Mouse (Mus musculus): ENCODE data around the gene Asb15. TPM values are rescaled to one million over a fixed set of nuclear protein-coding genes. Genes with fewer than 3 reads are reported as not detected.

Asb15 gene
- polyA plus RNA-seq, 1 experiment from 2014 or later, result not detected

DNA sequence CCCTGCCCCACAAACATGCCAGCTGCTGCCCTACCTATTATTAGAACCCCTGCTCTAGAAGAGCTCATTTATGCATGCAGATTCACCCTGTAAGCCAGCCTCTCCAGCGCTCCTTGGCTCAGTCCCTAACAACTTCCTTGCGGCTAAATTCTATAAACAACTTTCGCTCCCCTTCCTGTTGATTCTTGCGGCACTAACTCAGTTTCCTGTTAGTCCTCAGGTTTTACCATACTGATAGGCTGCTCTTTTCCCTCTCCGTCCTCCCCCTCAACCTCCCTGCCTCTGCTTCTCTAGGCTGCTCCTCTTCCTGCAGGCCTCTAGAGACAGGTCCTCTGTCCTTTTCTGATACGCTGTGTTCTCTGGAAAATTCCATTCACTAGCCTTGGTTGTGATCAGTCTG lies 43.2 kb downstream of the Asb15 start:
- WGBS, result 75% methylated on average over 6 of the region's 6 CpGs
- no peak for DNase-seq (ENCODE audit: low spot score)

GRCm38 (mm10) chr6:24572431-24572830 lies 44.5 kb downstream of the Asb15 start:
- DNase-seq (ENCODE audit: low spot score), result no peak
- H3K9me3 ChIP-seq, result no peaks in the 10 kb centered on the region
- 90% methylated on average over 14 of the region's 14 CpGs for WGBS
- no peaks in the 10 kb centered on the region for H3K36me3 ChIP-seq (replicated peaks)
- H3K4me1 ChIP-seq, result peaks cover 3% of the 10 kb centered on the region; the same call in 1 of the 2 replicates
- no peaks in the 10 kb centered on the region for H3K27me3 ChIP-seq (replicated peaks; ENCODE audit: low read depth, poor library complexity, severe bottlenecking)
- H3K27ac ChIP-seq (replicated peaks), result no peak overlapping the region
- H3K4me3 ChIP-seq, result no peak overlapping the region

More for the DNA sequence above, 43.2 kb downstream of the Asb15 start:
- no peak overlapping the region for H3K4me3 ChIP-seq
- peaks cover 3% of the 10 kb centered on the region; the same call in 1 of the 2 replicates for H3K4me1 ChIP-seq
- no peaks in the 10 kb centered on the region for H3K36me3 ChIP-seq (replicated peaks)
- no peaks in the 10 kb centered on the region for H3K27me3 ChIP-seq (replicated peaks; ENCODE audit: low read depth, poor library complexity, severe bottlenecking)
- no peaks in the 10 kb centered on the region for H3K9me3 ChIP-seq
- H3K27ac ChIP-seq (replicated peaks), result no peak overlapping the region

DNA sequence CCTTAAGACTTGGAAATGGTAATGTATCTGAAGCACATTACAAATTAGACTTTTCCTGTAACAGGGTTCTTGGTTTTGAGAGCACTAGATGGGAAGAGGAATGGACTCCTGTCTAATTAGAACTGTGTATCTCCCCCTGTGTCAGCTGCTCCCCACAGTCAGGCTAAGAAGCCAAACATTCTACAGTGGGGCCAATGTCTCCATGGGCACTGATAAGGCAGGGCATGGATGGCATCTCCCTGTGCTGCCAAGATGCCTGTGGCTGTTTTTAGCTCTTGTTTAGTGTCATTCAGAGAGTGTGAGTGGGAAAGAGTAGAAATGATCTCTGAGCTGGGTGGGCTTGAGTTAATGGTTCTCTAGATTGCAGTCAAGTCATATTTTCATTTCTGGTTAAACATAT lies 45.4 kb downstream of the Asb15 start:
- H3K4me3 ChIP-seq, result no peak overlapping the region
- H3K9me3 ChIP-seq, result no peaks in the 10 kb centered on the region
- H3K4me1 ChIP-seq, result peaks cover 3% of the 10 kb centered on the region; the same call in 1 of the 2 replicates
- no peak for DNase-seq (ENCODE audit: low spot score)
- no peak overlapping the region for H3K27ac ChIP-seq (replicated peaks)
- no peaks in the 10 kb centered on the region for H3K36me3 ChIP-seq (replicated peaks)
- H3K27me3 ChIP-seq (replicated peaks; ENCODE audit: low read depth, poor library complexity, severe bottlenecking), result no peaks in the 10 kb centered on the region

GRCm38 (mm10) chr6:24583456-24583855 lies 55.5 kb downstream of the Asb15 start:
- Histone ChIP-seq H3K9me3 (no peaks in the 10 kb centered on the region), H3K4me3 (no peak overlapping the region), H3K27me3 (replicated peaks; ENCODE audit: low read depth, poor library complexity, severe bottlenecking) (no peaks in the 10 kb centered on the region), H3K36me3 (replicated peaks) (no peaks in the 10 kb centered on the region), H3K4me1 (peaks cover 18% of the 10 kb centered on the region), H3K27ac (replicated peaks) (no peak overlapping the region)
- 77% methylated on average over 3 of the region's 3 CpGs for WGBS
- DNase-seq (ENCODE audit: low spot score), result no peak

GRCm38 (mm10) chr6:24585431-24586310 lies 57.7 kb downstream of the Asb15 start:
- no peaks in the 10 kb centered on the region for H3K9me3 ChIP-seq
- H3K36me3 ChIP-seq (replicated peaks), result no peaks in the 10 kb centered on the region
- no peak overlapping the region for H3K4me3 ChIP-seq
- DNase-seq (ENCODE audit: low spot score), result peak; percentile 43
- no peaks in the 10 kb centered on the region for H3K27me3 ChIP-seq (replicated peaks; ENCODE audit: low read depth, poor library complexity, severe bottlenecking)
- peak overlapping the region; percentile 51 for H3K27ac ChIP-seq (replicated peaks)
- H3K4me1 ChIP-seq, result peaks cover 18% of the 10 kb centered on the region
- 37% methylated on average over 10 of the region's 10 CpGs for WGBS

DNA sequence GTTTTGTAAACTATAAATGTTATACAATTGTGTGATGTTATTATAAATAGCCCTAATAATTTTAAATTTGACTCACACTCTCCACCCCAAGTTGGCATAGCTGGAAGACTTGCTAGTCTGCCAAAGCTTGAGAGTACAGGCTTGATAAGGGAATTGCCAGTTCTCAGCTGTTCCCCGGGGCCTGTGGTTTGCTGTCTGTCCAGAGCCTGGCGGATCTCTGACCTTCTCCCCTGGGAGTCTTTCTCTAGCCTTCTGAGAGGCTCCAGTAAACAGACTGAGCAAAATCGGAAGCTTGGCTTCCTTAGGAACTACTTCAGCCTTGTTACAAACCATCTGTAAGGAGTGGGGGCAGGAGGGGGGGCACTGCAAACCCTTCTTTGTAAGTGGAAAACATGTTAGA lies 58.9 kb downstream of the Asb15 start:
- DNase-seq (ENCODE audit: low spot score), result no peak
- Histone ChIP-seq H3K27me3 (replicated peaks; ENCODE audit: low read depth, poor library complexity, severe bottlenecking) (no peaks in the 10 kb centered on the region), H3K4me1 (peaks cover 22% of the 10 kb centered on the region), H3K4me3 (no peak overlapping the region), H3K9me3 (no peaks in the 10 kb centered on the region), H3K36me3 (replicated peaks) (no peaks in the 10 kb centered on the region), H3K27ac (replicated peaks) (no peak overlapping the region)
- 26% methylated on average over 3 of the region's 3 CpGs for WGBS

GRCm38 (mm10) chr6:24590282-24590681 lies 62.3 kb downstream of the Asb15 start:
- DNase-seq (ENCODE audit: low spot score), result no peak
- no peaks in the 10 kb centered on the region for H3K9me3 ChIP-seq
- H3K27me3 ChIP-seq (replicated peaks; ENCODE audit: low read depth, poor library complexity, severe bottlenecking), result no peaks in the 10 kb centered on the region
- peaks cover 24% of the 10 kb centered on the region for H3K4me1 ChIP-seq
- no peaks in the 10 kb centered on the region for H3K36me3 ChIP-seq (replicated peaks)
- WGBS, result 74% methylated on average over 5 of the region's 5 CpGs
- 0 out of 2 replicates have a peak overlapping the region, but pooled peaks have one; percentile 40 for H3K27ac ChIP-seq (replicated peaks)
- no peak overlapping the region for H3K4me3 ChIP-seq

GRCm38 (mm10) chr6:24591525-24592218 lies 63.7 kb downstream of the Asb15 start:
- H3K27me3 ChIP-seq (replicated peaks; ENCODE audit: low read depth, poor library complexity, severe bottlenecking), result no peaks in the 10 kb centered on the region
- DNase-seq (ENCODE audit: low spot score), result peak; percentile 56
- H3K9me3 ChIP-seq, result no peaks in the 10 kb centered on the region
- peaks cover 14% of the 10 kb centered on the region for H3K4me1 ChIP-seq
- no peaks in the 10 kb centered on the region for H3K36me3 ChIP-seq (replicated peaks)
- H3K4me3 ChIP-seq, result no peak overlapping the region
- WGBS, result 28% methylated on average over 10 of the region's 10 CpGs
- H3K27ac ChIP-seq (replicated peaks), result no peak overlapping the region

DNA sequence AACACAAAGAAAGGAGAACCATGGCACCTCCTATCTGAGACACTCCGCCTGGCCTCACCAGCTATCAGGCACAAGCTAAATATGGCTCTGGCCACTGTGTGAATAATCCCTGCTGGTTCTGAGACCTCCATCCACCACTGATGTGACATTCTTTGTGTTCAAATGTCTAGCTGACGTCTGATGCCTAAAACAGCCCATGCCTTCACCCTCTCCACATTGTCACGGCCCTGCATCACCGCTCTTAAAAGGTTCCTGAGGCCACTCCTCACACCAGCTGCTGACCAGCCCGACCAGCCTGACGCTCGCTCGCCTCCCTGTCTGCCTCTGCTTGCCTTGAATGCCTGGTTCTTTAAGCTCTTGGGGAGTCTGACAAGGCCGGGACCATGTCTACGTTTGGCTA lies 69.6 kb downstream of the Asb15 start, which contains the start of gene Lmod2:
TSS of gene Lmod2 (plus strand) at position 263 of the 400 bp plus-strand sequence.
- peaks cover 4% of the 10 kb centered on the region; the same call in 1 of the 2 replicates for H3K4me1 ChIP-seq
- no peaks in the 10 kb centered on the region for H3K36me3 ChIP-seq (replicated peaks)
- no peak within 1 kb of the TSS for H3K27ac ChIP-seq (replicated peaks)
- H3K27me3 ChIP-seq (replicated peaks; ENCODE audit: low read depth, poor library complexity, severe bottlenecking), result no peaks in the 10 kb centered on the region
- WGBS, result 71% methylated on average over 10 of the region's 10 CpGs
- H3K9me3 ChIP-seq, result no peaks in the 10 kb centered on the region
- H3K4me3 ChIP-seq, result no peak within 1 kb of the TSS
- DNase-seq (ENCODE audit: low spot score), result no peak

DNA sequence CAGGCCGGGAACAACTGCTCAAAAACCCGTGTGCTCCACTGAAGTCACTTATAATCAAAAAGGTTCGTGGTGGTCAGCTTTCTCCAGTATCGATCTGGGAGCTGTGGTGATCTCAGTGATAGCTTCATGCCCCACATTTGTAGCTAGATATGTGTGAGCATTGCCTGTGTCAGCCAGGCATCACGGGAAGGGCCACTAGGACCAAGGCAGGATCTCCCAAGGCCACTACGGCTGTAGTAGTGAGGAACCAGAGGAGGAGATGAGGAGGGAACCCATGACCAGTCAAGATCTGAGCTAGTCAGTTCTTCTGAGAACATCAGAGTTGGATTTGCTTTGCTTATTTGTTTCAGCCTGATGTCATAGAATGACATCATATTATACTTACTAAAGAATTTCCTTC lies 71.2 kb downstream of the Asb15 start:
- H3K27me3 ChIP-seq (replicated peaks; ENCODE audit: low read depth, poor library complexity, severe bottlenecking), result no peaks in the 10 kb centered on the region
- H3K27ac ChIP-seq (replicated peaks), result no peak overlapping the region
- peaks cover 4% of the 10 kb centered on the region; the same call in 1 of the 2 replicates for H3K4me1 ChIP-seq
- no peak overlapping the region for H3K4me3 ChIP-seq
- DNase-seq (ENCODE audit: low spot score), result no peak
- H3K9me3 ChIP-seq, result no peaks in the 10 kb centered on the region
- H3K36me3 ChIP-seq (replicated peaks), result no peaks in the 10 kb centered on the region
- 96% methylated on average over 6 of the region's 6 CpGs for WGBS

DNA sequence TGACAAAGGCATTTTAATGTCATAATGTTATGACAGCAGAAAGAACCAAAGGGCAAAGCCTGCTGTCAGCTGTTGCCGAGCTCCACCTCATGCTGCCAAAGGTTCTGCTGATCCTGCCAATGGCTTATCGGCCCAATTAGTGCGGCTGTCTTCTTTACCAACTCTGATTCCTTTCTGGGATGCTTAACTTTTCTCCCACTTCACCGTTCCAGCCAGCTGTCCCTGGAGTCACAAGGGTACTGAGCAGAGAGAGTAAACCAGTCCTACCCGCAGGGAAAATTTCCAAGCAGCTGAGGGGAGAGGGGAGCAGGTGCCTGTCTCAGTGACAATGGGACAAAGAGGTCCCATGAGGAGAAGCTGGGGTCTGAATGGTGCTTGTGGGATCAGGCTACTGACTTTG lies 71.7 kb downstream of the Asb15 start:
- DNase-seq (ENCODE audit: low spot score), result no peak
- Histone ChIP-seq H3K27ac (replicated peaks) (no peak overlapping the region), H3K4me1 (peaks cover 4% of the 10 kb centered on the region; the same call in 1 of the 2 replicates), H3K27me3 (replicated peaks; ENCODE audit: low read depth, poor library complexity, severe bottlenecking) (no peaks in the 10 kb centered on the region), H3K36me3 (replicated peaks) (no peaks in the 10 kb centered on the region), H3K4me3 (no peak overlapping the region), H3K9me3 (no peaks in the 10 kb centered on the region)
- whole genome bisulfite sequencing, result 81% methylated on average over 5 of the region's 5 CpGs

GRCm38 (mm10) chr6:24600134-24600533 lies 72.2 kb downstream of the Asb15 start:
- H3K27me3 ChIP-seq (replicated peaks; ENCODE audit: low read depth, poor library complexity, severe bottlenecking), result no peaks in the 10 kb centered on the region
- WGBS, result 89% methylated on average over 6 of the region's 6 CpGs
- H3K4me3 ChIP-seq, result no peak overlapping the region
- peaks cover 4% of the 10 kb centered on the region; the same call in 1 of the 2 replicates for H3K4me1 ChIP-seq
- no peaks in the 10 kb centered on the region for H3K9me3 ChIP-seq
- no peak for DNase-seq (ENCODE audit: low spot score)
- H3K27ac ChIP-seq (replicated peaks), result no peak overlapping the region
- H3K36me3 ChIP-seq (replicated peaks), result no peaks in the 10 kb centered on the region
